Mouse (Mus musculus) forebrain, embryonic 12.5 days (tissue): ENCODE measurements around the gene Stat5b. TPM values are rescaled to one million over a fixed set of nuclear protein-coding genes. Genes with fewer than 3 reads are reported as not detected.

Source experiments
- ATAC-seq: fragments of 200-750 bp; cut with Nextera tagmentation; 2 replicates; pipeline ENCODE4 v1.8.0; 2017; ENCODE audit warnings: moderate TSS enrichment; ENCODE audit not compliant: low FRiP score
- H3K27ac ChIP-seq: fragments of 300-500 bp; sonication (generic); 2 replicates; pipeline ENCODE4 v1.5.1; 2016; ENCODE audit warnings: mild to moderate bottlenecking
- H3K27me3 ChIP-seq: fragments of 300-500 bp; sonication (generic); 2 replicates; pipeline ENCODE4 v1.6.1; 2016; ENCODE audit warnings: mild to moderate bottlenecking
- H3K36me3 ChIP-seq: fragments of 300-500 bp; sonication (generic); replicated peaks from 2 replicates; pipeline ENCODE4 v1.6.1; 2016; ENCODE audit warnings: mild to moderate bottlenecking
- H3K4me1 ChIP-seq: fragments of 300-500 bp; sonication (generic); 2 replicates; pipeline ENCODE4 v1.6.1; 2016
- H3K4me2 ChIP-seq: fragments of 300-500 bp; sonication (generic); 2 replicates; pipeline ENCODE4 v1.6.1; 2016; ENCODE audit warnings: mild to moderate bottlenecking, moderate library complexity
- H3K4me3 ChIP-seq: fragments of 300-500 bp; sonication (generic); replicated peaks from 2 replicates; pipeline ENCODE4 v1.5.1; 2016; ENCODE audit warnings: mild to moderate bottlenecking
- H3K9ac ChIP-seq: fragments of 300-500 bp; sonication (generic); 2 replicates; pipeline ENCODE4 v1.6.1; 2016; ENCODE audit warnings: mild to moderate bottlenecking
- H3K9me3 ChIP-seq: fragments of 300-500 bp; sonication (generic); 2 replicates; pipeline ENCODE4 v1.6.1; 2016
- WGBS: fragments of 180-500 bp; shearing (Covaris S2); methylation state at CpG from one replicate; pipeline ENCODE4 v1.1.7; 2016; 5-methylcytosine and 5-hydroxymethylcytosine counted together
- polyA plus RNA-seq: library from polyadenylated mRNA; unstranded; fragments of >200 nt; fragmentation: Nextera tagmentation; extraction: Ambion mirVana; gene quantifications from 2 replicates; pipeline ENCODE4 v1.2.1, GENCODE M21; 2016

Gene Stat5b
- polyA plus RNA-seq, 1 experiment from 2014 or later: 16.6 TPM

DNA sequence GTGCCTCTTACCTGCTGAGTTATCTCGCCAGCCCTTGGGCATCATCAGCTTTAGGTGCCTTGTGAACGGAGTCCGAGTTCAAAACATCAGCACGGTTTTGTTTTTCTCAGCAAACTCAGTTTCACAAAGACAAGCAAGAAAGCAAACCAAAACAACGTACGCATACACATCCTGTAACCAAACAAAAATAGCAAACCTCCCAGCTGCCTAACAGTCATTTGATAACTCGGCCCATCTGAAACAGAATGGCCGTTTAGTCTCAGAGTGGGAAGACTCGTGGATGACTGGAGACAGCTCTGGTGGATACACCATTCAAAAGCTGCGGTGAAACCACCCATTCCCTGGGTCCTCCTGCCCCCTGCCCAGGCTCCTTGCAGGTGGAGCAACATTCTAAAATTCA lies 19.1 kb downstream of the Stat5b start:
- Histone ChIP-seq H3K4me3 (no peak overlapping the region), H3K27ac (no peak overlapping the region), H3K4me1 (peaks cover 25% of the 10 kb centered on the region), H3K4me2 (no peak overlapping the region), H3K9ac (no peak overlapping the region), H3K9me3 (no peaks in the 10 kb centered on the region; the same call in 1 of the 2 replicates), H3K36me3 (no peaks in the 10 kb centered on the region), H3K27me3 (no peaks in the 10 kb centered on the region)
- ATAC-seq: no peak
- WGBS: 81% methylated on average over 10 of the region's 10 CpGs

DNA sequence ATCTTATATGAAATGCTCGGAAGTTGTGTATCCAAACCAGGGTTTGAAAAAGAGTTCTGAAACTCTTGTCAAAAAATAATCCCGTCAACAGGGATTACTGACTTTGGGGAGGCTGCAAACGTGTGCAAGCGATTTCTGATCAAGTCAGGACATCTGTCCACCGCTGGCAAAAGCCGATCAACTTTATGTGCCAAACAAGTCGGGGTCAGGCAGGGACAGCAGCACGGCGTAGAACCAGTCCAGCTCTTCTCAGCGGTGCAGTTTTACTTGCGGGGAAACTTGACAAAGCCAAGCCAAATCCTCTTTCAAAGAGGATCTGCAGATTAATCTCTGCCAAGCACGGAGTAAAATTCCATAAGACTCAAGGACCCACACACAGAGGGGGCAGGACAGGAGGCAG lies 20.8 kb downstream of the Stat5b start:
- Histone ChIP-seq H3K9me3 (no peaks in the 10 kb centered on the region; the same call in 1 of the 2 replicates), H3K4me1 (peaks cover 31% of the 10 kb centered on the region), H3K4me3 (no peak overlapping the region), H3K27me3 (no peaks in the 10 kb centered on the region), H3K9ac (no peak overlapping the region), H3K27ac (no peak overlapping the region), H3K36me3 (no peaks in the 10 kb centered on the region), H3K4me2 (no peak overlapping the region)
- ATAC-seq: no peak
- WGBS: 68% methylated on average over 12 of the region's 12 CpGs

- WGBS: 57% methylated on average over 10 of the region's 10 CpGs
- Histone ChIP-seq H3K36me3 (no peaks in the 10 kb centered on the region), H3K27ac (0 out of 2 replicates have a peak overlapping the region, but pooled peaks have one; percentile 13), H3K4me3 (no peak overlapping the region), H3K9ac (no peak overlapping the region), H3K4me2 (no peak overlapping the region), H3K27me3 (no peaks in the 10 kb centered on the region), H3K4me1 (peaks cover 31% of the 10 kb centered on the region), H3K9me3 (no peaks in the 10 kb centered on the region; the same call in 1 of the 2 replicates)
- no peak; the same call in 1 of the 2 replicates for ATAC-seq
These were observed 21.8 kb downstream of the Stat5b start for GRCm38 (mm10) chr11:100828676-100829151.

GRCm38 (mm10) chr11:100826161-100826866 lies 24.2 kb downstream of the Stat5b start:
- H3K9ac ChIP-seq: no peak overlapping the region
- no peaks in the 10 kb centered on the region; the same call in 1 of the 2 replicates for H3K9me3 ChIP-seq
- H3K4me1 ChIP-seq: peaks cover 31% of the 10 kb centered on the region
- no peak overlapping the region for H3K4me3 ChIP-seq
- no peak for ATAC-seq
- H3K27ac ChIP-seq: no peak overlapping the region
- no peaks in the 10 kb centered on the region for H3K27me3 ChIP-seq
- no peak overlapping the region for H3K4me2 ChIP-seq
- H3K36me3 ChIP-seq: no peaks in the 10 kb centered on the region
- 70% methylated on average over 13 of the region's 13 CpGs for WGBS

DNA sequence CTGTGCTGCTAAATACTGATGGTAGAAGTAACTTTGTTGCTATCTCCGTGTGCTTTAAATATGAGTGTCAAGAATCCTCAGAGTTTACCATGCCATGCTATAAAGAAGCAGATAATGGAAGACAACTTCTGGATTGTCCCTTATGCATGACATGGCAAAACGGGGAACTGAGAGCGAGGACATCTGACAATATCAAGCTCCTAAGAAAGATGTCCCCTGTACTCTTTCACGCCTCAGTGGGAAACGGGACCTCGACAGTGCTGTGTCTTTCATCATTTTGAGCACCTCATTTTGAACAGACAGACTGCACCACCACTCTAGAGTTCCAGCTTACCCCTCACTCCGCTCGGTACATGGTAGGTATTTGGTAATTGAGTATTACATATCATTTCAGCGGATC lies 25.1 kb downstream of the Stat5b start:
- H3K9me3 ChIP-seq: no peaks in the 10 kb centered on the region; the same call in 1 of the 2 replicates
- no peak overlapping the region for H3K9ac ChIP-seq
- H3K4me2 ChIP-seq: no peak overlapping the region
- H3K4me1 ChIP-seq: peaks cover 31% of the 10 kb centered on the region
- no peaks in the 10 kb centered on the region for H3K27me3 ChIP-seq
- no peak for ATAC-seq
- H3K36me3 ChIP-seq: no peaks in the 10 kb centered on the region
- WGBS: 84% methylated on average over 9 of the region's 9 CpGs
- H3K27ac ChIP-seq: no peak overlapping the region
- no peak overlapping the region for H3K4me3 ChIP-seq

GRCm38 (mm10) chr11:100824496-100824895 lies 26.0 kb downstream of the Stat5b start:
- ATAC-seq: no peak
- WGBS: 85% methylated on average over 7 of the region's 7 CpGs
- Histone ChIP-seq H3K9ac (no peak overlapping the region), H3K27ac (no peak overlapping the region), H3K4me1 (peaks cover 27% of the 10 kb centered on the region), H3K4me2 (no peak overlapping the region), H3K27me3 (no peaks in the 10 kb centered on the region), H3K9me3 (no peaks in the 10 kb centered on the region; the same call in 1 of the 2 replicates), H3K4me3 (no peak overlapping the region), H3K36me3 (no peaks in the 10 kb centered on the region)

DNA sequence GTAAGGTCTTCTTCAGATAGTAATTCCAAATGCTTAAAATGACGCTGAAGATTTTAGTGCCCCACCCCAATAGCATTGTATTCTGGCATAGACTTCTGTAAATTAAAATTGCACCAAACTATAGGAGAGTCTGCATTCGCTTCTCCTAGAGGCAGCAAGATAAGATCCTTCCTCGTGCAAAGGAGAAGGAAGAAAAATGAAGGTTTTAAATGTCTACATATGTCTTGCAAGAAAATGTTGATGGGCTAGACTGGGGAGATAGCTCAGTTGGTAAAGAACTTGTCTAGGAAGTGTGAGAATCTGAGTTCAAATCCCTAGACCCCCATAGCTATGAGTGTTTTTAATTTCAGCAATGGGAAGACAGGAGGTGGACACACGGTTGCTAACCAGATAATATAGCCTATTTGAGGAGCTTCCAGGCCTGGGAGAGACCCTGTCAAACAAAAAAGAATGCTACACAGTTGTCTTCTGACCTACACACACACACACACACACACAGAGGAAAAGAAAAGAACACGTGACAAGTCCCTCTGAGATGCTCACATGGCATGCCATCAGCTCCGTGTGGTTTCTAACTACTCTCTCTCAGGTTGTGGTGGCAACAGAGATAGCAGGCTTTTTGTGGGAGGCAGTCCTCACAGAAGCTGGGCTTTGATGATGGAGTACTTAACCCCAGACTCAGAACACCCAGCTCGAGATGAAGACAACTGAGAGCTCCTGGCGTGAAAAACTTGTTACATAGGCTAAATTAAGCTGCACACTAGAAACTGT lies 26.8 kb downstream of the Stat5b start:
- H3K4me2 ChIP-seq: no peak overlapping the region
- no peak overlapping the region for H3K27ac ChIP-seq
- no peaks in the 10 kb centered on the region for H3K36me3 ChIP-seq
- H3K27me3 ChIP-seq: no peaks in the 10 kb centered on the region
- H3K4me3 ChIP-seq: no peak overlapping the region
- ATAC-seq: no peak
- H3K9me3 ChIP-seq: no peaks in the 10 kb centered on the region; the same call in 1 of the 2 replicates
- 79% methylated on average over 8 of the region's 8 CpGs for WGBS
- no peak overlapping the region for H3K9ac ChIP-seq
- peaks cover 19% of the 10 kb centered on the region for H3K4me1 ChIP-seq

DNA sequence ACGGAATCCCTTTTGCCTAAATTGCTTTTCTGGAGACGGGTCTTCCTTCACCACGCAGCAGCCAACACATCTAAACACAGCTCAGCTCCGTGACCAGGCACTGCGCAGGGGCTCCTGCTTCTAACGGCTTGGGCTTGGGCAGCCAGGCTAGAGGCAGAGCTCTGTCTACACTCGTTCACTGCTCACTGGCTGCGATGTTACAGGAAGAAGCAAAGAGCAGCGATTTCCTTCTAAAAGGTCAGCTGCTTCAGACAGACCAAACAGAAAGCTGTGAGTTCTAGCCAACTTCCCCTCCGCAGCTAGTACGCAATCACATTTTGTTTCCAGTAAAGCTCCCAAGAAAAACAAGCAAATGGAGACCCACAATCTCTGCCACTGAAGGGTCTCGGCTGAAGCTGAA lies 28.2 kb downstream of the Stat5b start:
- ATAC-seq: no peak
- Histone ChIP-seq H3K4me1 (peaks cover 9% of the 10 kb centered on the region; the same call in 1 of the 2 replicates), H3K4me2 (no peak overlapping the region), H3K36me3 (no peaks in the 10 kb centered on the region), H3K9me3 (no peaks in the 10 kb centered on the region; the same call in 1 of the 2 replicates), H3K27ac (no peak overlapping the region), H3K4me3 (no peak overlapping the region), H3K27me3 (no peaks in the 10 kb centered on the region), H3K9ac (no peak overlapping the region)
- WGBS: 88% methylated on average over 12 of the region's 12 CpGs

DNA sequence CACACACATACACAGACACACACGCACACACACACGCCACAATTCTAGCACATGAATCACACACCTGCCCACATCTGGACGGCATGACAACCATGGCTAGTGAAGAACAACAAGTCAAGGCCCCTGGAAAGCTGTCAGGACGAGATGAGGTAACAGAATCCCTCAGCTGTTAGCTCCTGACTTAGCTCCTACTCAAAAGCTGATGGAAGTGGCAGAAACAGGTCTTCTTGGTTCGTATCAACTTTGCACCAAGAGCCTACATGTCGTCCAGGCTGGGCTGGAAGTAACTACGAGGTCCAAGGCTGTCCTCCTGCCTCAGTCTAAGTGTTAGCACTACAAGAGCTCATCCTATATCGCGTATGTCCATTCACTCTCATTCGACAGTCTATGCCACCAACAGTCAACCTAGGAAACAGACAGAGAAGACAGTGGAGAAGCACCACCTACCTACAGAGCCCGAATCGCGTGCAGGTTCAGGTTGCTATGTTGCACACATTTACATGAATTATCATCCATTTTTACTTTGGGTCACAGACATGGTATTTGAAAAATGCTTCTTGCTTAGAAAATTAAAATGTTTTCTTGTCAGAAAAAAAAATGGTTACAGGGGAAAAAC lies 28.8 kb downstream of the Stat5b start:
- Histone ChIP-seq H3K9me3 (no peaks in the 10 kb centered on the region), H3K4me2 (no peak overlapping the region)

GRCm38 (mm10) chr11:100820047-100820446 lies 30.5 kb downstream of the Stat5b start:
- Histone ChIP-seq H3K27ac (no peak overlapping the region), H3K9ac (no peak overlapping the region), H3K9me3 (no peaks in the 10 kb centered on the region), H3K4me3 (no peak overlapping the region), H3K27me3 (no peaks in the 10 kb centered on the region), H3K4me1 (no peaks in the 10 kb centered on the region), H3K4me2 (no peak overlapping the region), H3K36me3 (no peaks in the 10 kb centered on the region)
- 75% methylated on average over 8 of the region's 8 CpGs for WGBS
- ATAC-seq: no peak

More for the DNA sequence above, 28.8 kb downstream of the Stat5b start:
- Histone ChIP-seq H3K4me1 (peaks cover 9% of the 10 kb centered on the region; the same call in 1 of the 2 replicates), H3K27me3 (no peaks in the 10 kb centered on the region), H3K9ac (no peak overlapping the region), H3K27ac (no peak overlapping the region), H3K4me3 (no peak overlapping the region), H3K36me3 (no peaks in the 10 kb centered on the region)
- 92% methylated on average over 13 of the region's 13 CpGs for WGBS
- ATAC-seq: no peak

GRCm38 (mm10) chr11:100819626-100820025 lies 30.9 kb downstream of the Stat5b start:
- no peaks in the 10 kb centered on the region for H3K27me3 ChIP-seq
- no peak overlapping the region for H3K9ac ChIP-seq
- no peaks in the 10 kb centered on the region for H3K9me3 ChIP-seq
- H3K27ac ChIP-seq: no peak overlapping the region
- no peak overlapping the region for H3K4me3 ChIP-seq
- ATAC-seq: no peak
- WGBS: 91% methylated on average over 16 of the region's 16 CpGs
- H3K36me3 ChIP-seq: no peaks in the 10 kb centered on the region
- no peaks in the 10 kb centered on the region for H3K4me1 ChIP-seq
- no peak overlapping the region for H3K4me2 ChIP-seq

DNA sequence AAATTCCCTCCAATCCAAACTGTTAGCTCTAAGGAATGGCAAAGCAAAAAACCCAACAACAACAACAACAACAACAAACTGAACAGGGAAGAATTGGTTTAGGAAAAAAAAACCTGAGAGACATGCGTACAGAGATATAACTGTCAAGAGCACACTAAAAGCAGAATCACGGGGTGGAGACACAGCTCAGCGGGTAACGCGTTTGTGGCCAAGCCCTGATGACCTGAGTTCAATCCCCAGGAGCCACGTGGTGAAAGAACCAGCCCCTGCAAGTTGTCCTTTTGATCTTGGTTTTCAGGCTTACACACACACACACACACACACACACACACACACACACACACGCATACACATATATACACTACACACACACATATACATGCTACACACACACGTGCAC lies 31.5 kb downstream of the Stat5b start:
- H3K4me1 ChIP-seq: no peaks in the 10 kb centered on the region
- no peak for ATAC-seq
- WGBS: 92% methylated on average over 8 of the region's 8 CpGs
- no peak overlapping the region for H3K27ac ChIP-seq
- H3K9ac ChIP-seq: no peak overlapping the region
- no peak overlapping the region for H3K4me3 ChIP-seq
- no peaks in the 10 kb centered on the region for H3K36me3 ChIP-seq
- H3K4me2 ChIP-seq: no peak overlapping the region
- H3K9me3 ChIP-seq: no peaks in the 10 kb centered on the region
- H3K27me3 ChIP-seq: no peaks in the 10 kb centered on the region
